Mouse (Mus musculus) heart, embryonic 16.5 days (tissue): ENCODE measurements at regions not wholly inside any gene's neighbourhood (a gene's known extent, or its start where the extent isn't known, plus 50 kb on each side); places are given as distances from the start of the nearest gene placed in this dataset.
"Not testable (repeated sequence)": the region's sequence is repeated elsewhere in the genome, so short reads cannot be mapped to it uniquely, and the experiment has no call there.

Experiments
- ATAC-seq: fragments of 200-750 bp; cut with Nextera tagmentation; replicated peaks from 2 replicates; pipeline ENCODE4 v1.8.0; 2017; ENCODE audit warnings: moderate number of reproducible peaks; ENCODE audit not compliant: insufficient read depth, low FRiP score; ENCODE audit errors: extremely low read depth
- H3K27ac ChIP-seq: fragments of 300-500 bp; sonication (generic); 2 replicates; pipeline ENCODE4 v1.5.1; 2014; ENCODE audit warnings: mild to moderate bottlenecking, low read length, control low read depth, moderate library complexity
- H3K27me3 ChIP-seq: fragments of 300-500 bp; sonication (generic); 2 replicates; pipeline ENCODE4 v1.6.1; 2014; ENCODE audit warnings: low read length, mixed read lengths; ENCODE audit not compliant: control insufficient read depth, insufficient read depth
- H3K36me3 ChIP-seq: fragments of 300-500 bp; sonication (generic); 2 replicates; pipeline ENCODE4 v1.6.1; 2014; ENCODE audit not compliant: control insufficient read depth, insufficient read depth
- H3K4me1 ChIP-seq: fragments of 300-500 bp; sonication (generic); 2 replicates; pipeline ENCODE4 v1.6.1; 2014; ENCODE audit warnings: low read length, mixed read lengths; ENCODE audit not compliant: control insufficient read depth, insufficient read depth
- H3K4me2 ChIP-seq: fragments of 300-500 bp; sonication (generic); 2 replicates; pipeline ENCODE4 v1.6.1; 2014; ENCODE audit warnings: low read depth, mild to moderate bottlenecking, control low read depth, low read length
- H3K4me3 ChIP-seq: fragments of 300-500 bp; sonication (generic); 2 replicates; pipeline ENCODE4 v1.5.1; 2014; ENCODE audit warnings: mild to moderate bottlenecking, control low read depth, low read length
- H3K9ac ChIP-seq: fragments of 300-500 bp; sonication (generic); 2 replicates; pipeline ENCODE4 v1.6.1; 2014; ENCODE audit warnings: low read length, control low read depth
- H3K9me3 ChIP-seq: fragments of 300-500 bp; sonication (generic); replicated peaks from 2 replicates; pipeline ENCODE4 v1.6.1; 2016; ENCODE audit warnings: low read length; ENCODE audit not compliant: control insufficient read depth
- WGBS: fragments of 180-500 bp; shearing (Covaris S2); extraction: QIAGEN DNeasy Blood & Tissue Kit; methylation state at CpG from one replicate; pipeline ENCODE4 v1.1.7; 2014; 5-methylcytosine and 5-hydroxymethylcytosine counted together

- H3K4me3 ChIP-seq, result peak overlapping the region; percentile 58
- not testable (repeated sequence) for H3K27me3 ChIP-seq, H3K4me1 ChIP-seq, H3K36me3 ChIP-seq, H3K9me3 ChIP-seq
- WGBS, result 18% methylated on average over 18 of the region's 23 CpGs
- ATAC-seq, result peak; percentile 44; the same call in 1 of the 2 replicates
- H3K27ac ChIP-seq, result peak overlapping the region; percentile 8
- peak overlapping the region; percentile 67 for H3K9ac ChIP-seq
- H3K4me2 ChIP-seq, result peak overlapping the region; percentile 62
Measured at GRCm38 (mm10) chr7:39655287-39655652, 137.7 kb downstream of the Zfp619 start.

- H3K9me3 ChIP-seq, result peaks cover 3% of the 10 kb centered on the region
- H3K36me3 ChIP-seq, result no peaks in the 10 kb centered on the region
- peaks cover 3% of the 10 kb centered on the region for H3K4me1 ChIP-seq
- H3K9ac ChIP-seq, result peak overlapping the region; percentile 67
- H3K4me2 ChIP-seq, result peak overlapping the region; percentile 62
- ATAC-seq, result no peak
- peak overlapping the region; percentile 8 for H3K27ac ChIP-seq
- 23% methylated on average over 13 of the region's 13 CpGs for WGBS
- no peaks in the 10 kb centered on the region for H3K27me3 ChIP-seq
- peak overlapping the region; percentile 58 for H3K4me3 ChIP-seq
Measured at GRCm38 (mm10) chr7:39655709-39656397, 138.3 kb downstream of the Zfp619 start.

GRCm38 (mm10) chr7:39659597-39659996 is 142.0 kb downstream of the Zfp619 start:
- no peak for ATAC-seq
- H3K4me1 ChIP-seq, result peaks cover 3% of the 10 kb centered on the region
- H3K4me3 ChIP-seq, result no peak overlapping the region
- H3K27me3 ChIP-seq, result no peaks in the 10 kb centered on the region
- no peak overlapping the region for H3K9ac ChIP-seq
- H3K27ac ChIP-seq, result no peak overlapping the region
- H3K9me3 ChIP-seq, result peaks cover under 1% of the 10 kb centered on the region
- no peaks in the 10 kb centered on the region for H3K36me3 ChIP-seq
- WGBS, result 21% methylated on average over 5 of the region's 5 CpGs
- H3K4me2 ChIP-seq, result no peak overlapping the region

- ATAC-seq, result no peak
- WGBS, result 64% methylated on average over 8 of the region's 8 CpGs
- H3K9me3 ChIP-seq, result no peaks in the 10 kb centered on the region
Measured at GRCm38 (mm10) chr7:39675124-39675846, 157.7 kb downstream of the Zfp619 start.

GRCm38 (mm10) chr7:39675847-39676238 is 158.3 kb downstream of the Zfp619 start:
- H3K4me2 ChIP-seq, result no peak overlapping the region
- H3K4me1 ChIP-seq, result no peaks in the 10 kb centered on the region
- 53% methylated on average over 1 of the region's 1 CpGs for WGBS
- no peak overlapping the region for H3K9ac ChIP-seq
- no peak overlapping the region for H3K27ac ChIP-seq
- no peaks in the 10 kb centered on the region for H3K27me3 ChIP-seq
- ATAC-seq, result no peak
- H3K36me3 ChIP-seq, result no peaks in the 10 kb centered on the region
- no peaks in the 10 kb centered on the region for H3K9me3 ChIP-seq
- no peak overlapping the region for H3K4me3 ChIP-seq

More at GRCm38 (mm10) chr7:39675124-39675846, 157.7 kb downstream of the Zfp619 start:
- Histone ChIP-seq H3K36me3 (no peaks in the 10 kb centered on the region), H3K4me3 (no peak overlapping the region), H3K27me3 (no peaks in the 10 kb centered on the region), H3K4me1 (no peaks in the 10 kb centered on the region), H3K4me2 (no peak overlapping the region), H3K9ac (no peak overlapping the region), H3K27ac (no peak overlapping the region)

GRCm38 (mm10) chr7:39680411-39680810 is 162.8 kb downstream of the Zfp619 start:
- no peak for ATAC-seq
- H3K9ac ChIP-seq, result no peak overlapping the region
- H3K4me2 ChIP-seq, result no peak overlapping the region
- WGBS, result 41% methylated on average over 2 of the region's 2 CpGs
- H3K27me3 ChIP-seq, result no peaks in the 10 kb centered on the region
- no peak overlapping the region for H3K4me3 ChIP-seq
- H3K36me3 ChIP-seq, result no peaks in the 10 kb centered on the region
- no peak overlapping the region for H3K27ac ChIP-seq
- H3K9me3 ChIP-seq, result no peaks in the 10 kb centered on the region
- no peaks in the 10 kb centered on the region for H3K4me1 ChIP-seq

GRCm38 (mm10) chr7:39696589-39696988 is 179.0 kb downstream of the Zfp619 start:
- H3K4me1 ChIP-seq, result no peaks in the 10 kb centered on the region
- WGBS, result 57% methylated on average over 2 of the region's 2 CpGs
- H3K27ac ChIP-seq, result no peak overlapping the region
- no peaks in the 10 kb centered on the region for H3K9me3 ChIP-seq
- H3K4me2 ChIP-seq, result no peak overlapping the region
- no peaks in the 10 kb centered on the region for H3K36me3 ChIP-seq
- H3K4me3 ChIP-seq, result no peak overlapping the region
- no peak overlapping the region for H3K9ac ChIP-seq
- no peak for ATAC-seq
- no peaks in the 10 kb centered on the region for H3K27me3 ChIP-seq

GRCm38 (mm10) chr7:39701506-39701905 is 183.9 kb downstream of the Zfp619 start:
- Histone ChIP-seq H3K36me3 (no peaks in the 10 kb centered on the region), H3K4me1 (no peaks in the 10 kb centered on the region), H3K4me3 (no peak overlapping the region), H3K27me3 (no peaks in the 10 kb centered on the region), H3K27ac (no peak overlapping the region), H3K9me3 (no peaks in the 10 kb centered on the region), H3K9ac (no peak overlapping the region), H3K4me2 (no peak overlapping the region)
- ATAC-seq, result no peak
- WGBS, result 58% methylated on average over 1 of the region's 2 CpGs
